Mouse (Mus musculus) embryonic stem cell, embryonic (primary cell): ENCODE measurements around the gene Traip.

Source experiments
- CTCF ChIA-PET, 4 experiments: fragments of 300-600 bp in 2 of 4; fragments of 350-600 bp in 2 of 4; sonication (Branson Sonifier 250); formaldehyde crosslinking; loops; one replicate each; lab custom pipeline; 2022; ENCODE audit warnings: inconsistent platforms in 2 of 4; lab: Charles Lee
- POLR2A ChIA-PET, 4 experiments: fragments of 300-600 bp in 2 of 4; fragments of 350-600 bp in 2 of 4; sonication (Branson Sonifier 250); formaldehyde crosslinking; loops; one replicate each; lab custom pipeline; 2022; ENCODE audit warnings: antibody characterized with exemption in 4 of 4, inconsistent platforms in 1 of 4; lab: Charles Lee

The Traip gene

GRCm38 (mm10) chr9:108020741-108021140, 70.8 kb downstream of the Traip start:
- POLR2A ChIA-PET, result interaction anchor here in 3 of 4 experiments (0.5 to 1.9 kb wide), 16 partner anchors 8 to 534 kb away, joined by 3 to 9 read pairs (median 3); partner anchors contain the start of gene Ip6k1 (in 2 of the 3)

More at GRCm38 (mm10) chr9:108020741-108021140, 70.8 kb downstream of the Traip start:
- CTCF ChIA-PET, result interaction anchor here in 2 of 4 experiments (0.5 to 2.0 kb wide), 3 partner anchors 32 to 74 kb away, joined by 4 to 6 read pairs (median 5); partner anchors contain the start of genes Amigo3 (in 1 of the 2) and Apeh (in 1 of the 2)
